Mouse (Mus musculus): Measurements from ENCODE around the gene Cadm3. TPM values are rescaled to one million over a fixed set of nuclear protein-coding genes. Genes with fewer than 3 reads are reported as not detected.

Cadm3 gene
- total and polyA plus RNA-seq, 3 experiments, result not detected

GRCm38 (mm10) chr1:173329743-173330142 is 37.8 kb downstream of the Cadm3 start:
- dilution Hi-C loops (cut with MboI; ENCODE audit: extremely low pct_ligation_motif_present, extremely low pct_unique_long_range_greater_than_20kb, low sequenced_read_pairs), result no loop called here
- Histone ChIP-seq H3K4me3 (replicated peaks in 1 of 3; ENCODE audit: low read depth in 2 of 3, low read length in 2 of 3, poor library complexity in 1 of 3) (no peak overlapping the region), H3K9me3 (replicated peaks; ENCODE audit: low read length) (no peaks in the 10 kb centered on the region), H3K27me3 (replicated peaks) (no peaks in the 10 kb centered on the region), H3K36me3 (replicated peaks in 1 of 2; ENCODE audit: control insufficient read depth in 1 of 2, insufficient read depth in 1 of 2, low read length in 1 of 2) (no peaks in the 10 kb centered on the region), H3K27ac (ENCODE audit: insufficient read depth, low read depth) (no peak overlapping the region), H3K9ac (ENCODE audit: insufficient read depth, low read depth) (no peak overlapping the region), H3K4me2 (ENCODE audit: insufficient read depth, low read depth, poor library complexity, severe bottlenecking) (no peak overlapping the region), H3K4me1 (ENCODE audit: control insufficient read depth in 1 of 2, insufficient read depth in 2 of 2) (no peaks in the 10 kb centered on the region), H3K79me2 (replicated peaks; ENCODE audit: control insufficient read depth, extremely low read depth, insufficient read depth, poor library complexity, severe bottlenecking) (no peaks in the 10 kb centered on the region)
- in situ Hi-C loops (cut with MboI; ENCODE audit: low pct_ligation_motif_present, low pct_unique_long_range_greater_than_20kb, low sequenced_read_pairs), result no loop called here
- TF ChIP-seq IRF4 (IDR thresholded peaks at IDR 0.05; ENCODE audit: low read depth, low read length), result no peak
- TF ChIP-seq MEF2A (IDR thresholded peaks at IDR 0.05; ENCODE audit: borderline replicate concordance, low read depth, low read length), result no peak
- no peak for TF ChIP-seq RCOR1 (conservative IDR thresholded peaks at IDR 0.05; ENCODE audit: low read depth, low read length)
- no peak for TF ChIP-seq NRF1 (IDR thresholded peaks at IDR 0.05; ENCODE audit: low read depth, low read length)
- TF ChIP-seq SMC3 (IDR thresholded peaks at IDR 0.05; ENCODE audit: low read depth, low read length), result no peak
- no peak for TF ChIP-seq GABPA (IDR thresholded peaks at IDR 0.05; ENCODE audit: insufficient replicate concordance, low read depth, low read length)
- DNase-seq (ENCODE audit: extremely low read depth), result no peak

- no peaks in the 10 kb centered on the region for H3K79me2 ChIP-seq (replicated peaks; ENCODE audit: control insufficient read depth, extremely low read depth, insufficient read depth, poor library complexity, severe bottlenecking)
- TF ChIP-seq PAX5 (IDR thresholded peaks at IDR 0.05; ENCODE audit: low read length) (no peak), NELFE (IDR thresholded peaks at IDR 0.05; ENCODE audit: low read depth, low read length) (no peak), POLR2A (IDR thresholded peaks at IDR 0.05; ENCODE audit: low read depth, low read length) (no peak)
- H3K9ac ChIP-seq (ENCODE audit: insufficient read depth, low read depth), result no peak overlapping the region
- H3K4me3 ChIP-seq (replicated peaks in 1 of 3; ENCODE audit: low read depth in 2 of 3, low read length in 2 of 3, poor library complexity in 1 of 3), result no peak overlapping the region
- no peak overlapping the region for H3K4me2 ChIP-seq (ENCODE audit: insufficient read depth, low read depth, poor library complexity, severe bottlenecking)
- H3K27ac ChIP-seq (ENCODE audit: insufficient read depth, low read depth), result no peak overlapping the region
- in situ Hi-C loops (cut with MboI; ENCODE audit: low pct_ligation_motif_present, low pct_unique_long_range_greater_than_20kb, low sequenced_read_pairs) (no loop called here), dilution Hi-C loops (cut with MboI; ENCODE audit: extremely low pct_ligation_motif_present, extremely low pct_unique_long_range_greater_than_20kb, low sequenced_read_pairs) (no loop called here)
- H3K27me3 ChIP-seq (replicated peaks), result no peaks in the 10 kb centered on the region
- no peaks in the 10 kb centered on the region for H3K4me1 ChIP-seq (ENCODE audit: control insufficient read depth in 1 of 2, insufficient read depth in 2 of 2)
- H3K36me3 ChIP-seq (replicated peaks in 1 of 2; ENCODE audit: control insufficient read depth in 1 of 2, insufficient read depth in 1 of 2, low read length in 1 of 2), result no peaks in the 10 kb centered on the region
- no peaks in the 10 kb centered on the region for H3K9me3 ChIP-seq (replicated peaks; ENCODE audit: low read length)
- DNase-seq (ENCODE audit: extremely low read depth), result no peak
Observed at GRCm38 (mm10) chr1:173329185-173329584, 38.3 kb downstream of the Cadm3 start.

- dilution Hi-C loops (cut with MboI; ENCODE audit: extremely low pct_ligation_motif_present, extremely low pct_unique_long_range_greater_than_20kb, low sequenced_read_pairs), result no loop called here
Observed at GRCm38 (mm10) chr1:173328446-173328845, 39.0 kb downstream of the Cadm3 start.

More at GRCm38 (mm10) chr1:173328446-173328845, 39.0 kb downstream of the Cadm3 start:
- H3K4me3 ChIP-seq (replicated peaks in 1 of 3; ENCODE audit: low read depth in 2 of 3, low read length in 2 of 3, poor library complexity in 1 of 3), result no peak overlapping the region
- H3K4me1 ChIP-seq (ENCODE audit: control insufficient read depth in 1 of 2, insufficient read depth in 2 of 2), result no peaks in the 10 kb centered on the region
- H3K9ac ChIP-seq (ENCODE audit: insufficient read depth, low read depth), result no peak overlapping the region
- H3K9me3 ChIP-seq (replicated peaks; ENCODE audit: low read length), result no peaks in the 10 kb centered on the region
- in situ Hi-C loops (cut with MboI; ENCODE audit: low pct_ligation_motif_present, low pct_unique_long_range_greater_than_20kb, low sequenced_read_pairs), result no loop called here
- H3K27ac ChIP-seq (ENCODE audit: insufficient read depth, low read depth), result no peak overlapping the region
- H3K79me2 ChIP-seq (replicated peaks; ENCODE audit: control insufficient read depth, extremely low read depth, insufficient read depth, poor library complexity, severe bottlenecking), result no peaks in the 10 kb centered on the region
- H3K4me2 ChIP-seq (ENCODE audit: insufficient read depth, low read depth, poor library complexity, severe bottlenecking), result no peak overlapping the region
- DNase-seq (ENCODE audit: extremely low read depth), result no peak
- TF ChIP-seq ZKSCAN1 (IDR thresholded peaks at IDR 0.05; ENCODE audit: borderline replicate concordance, low read depth, low read length), result no peak
- no peak for TF ChIP-seq ZC3H11A (IDR thresholded peaks at IDR 0.05; ENCODE audit: low read depth, low read length)
- TF ChIP-seq NELFE (IDR thresholded peaks at IDR 0.05; ENCODE audit: low read depth, low read length), result no peak
- TF ChIP-seq SIN3A (IDR thresholded peaks at IDR 0.05; ENCODE audit: low read length), result no peak
- no peak for TF ChIP-seq ELF1 (IDR thresholded peaks at IDR 0.05; ENCODE audit: low read depth, low read length)
- no peak for TF ChIP-seq CHD2 (IDR thresholded peaks at IDR 0.05; ENCODE audit: low read length)
- TF ChIP-seq EP300 (IDR thresholded peaks at IDR 0.05; ENCODE audit: low read length), result no peak
- no peak for TF ChIP-seq IRF4 (IDR thresholded peaks at IDR 0.05; ENCODE audit: low read depth, low read length)
- no peak for TF ChIP-seq USF1 (IDR thresholded peaks at IDR 0.05; ENCODE audit: low read depth, low read length)
- no peak for TF ChIP-seq ZMIZ1 (IDR thresholded peaks at IDR 0.05; ENCODE audit: low read depth, low read length)
- no peaks in the 10 kb centered on the region for H3K36me3 ChIP-seq (replicated peaks in 1 of 2; ENCODE audit: control insufficient read depth in 1 of 2, insufficient read depth in 1 of 2, low read length in 1 of 2)
- no peaks in the 10 kb centered on the region for H3K27me3 ChIP-seq (replicated peaks)
